Mouse (Mus musculus) lung, adult 2 months (tissue): ENCODE results near the gene Gm45140. TPM values are rescaled to one million over a fixed set of nuclear protein-coding genes. Genes with fewer than 3 reads are reported as not detected.

ENCODE experiments used
- DNase-seq: peaks from one replicate; pipeline ENCODE4 v3.0.0; 2022
- H3K4me1 ChIP-seq: fragments of 200-500 bp; 2 replicates; pipeline ENCODE4 v1.6.1; 2011; ENCODE audit warnings: low read length; ENCODE audit not compliant: control insufficient read depth, insufficient read depth
- H3K4me3 ChIP-seq: fragments of 200-500 bp; replicated peaks from 2 replicates; pipeline ENCODE3; 2011; ENCODE audit warnings: low read depth, mild to moderate bottlenecking, control low read depth, low read length; ENCODE audit errors: extremely low read depth
- CTCF ChIP-seq: fragments of 200-500 bp; IDR thresholded peaks from 2 replicates; pipeline ENCODE4 v1.5.1; 2011; ENCODE audit warnings: mild to moderate bottlenecking, low read length, control low read depth; ENCODE audit not compliant: insufficient read depth
- POLR2A ChIP-seq: fragments of 200-500 bp; IDR thresholded peaks from 2 replicates; pipeline ENCODE4 v1.6.1; 2011; ENCODE audit warnings: low read depth, mild to moderate bottlenecking, control low read depth, low read length, borderline replicate concordance; ENCODE audit errors: extremely low read depth
- WGBS: fragments of 180-500 bp; shearing (Covaris S2); methylation state at CpG from one replicate; pipeline ENCODE4 v1.1.7; 2018; 5-methylcytosine and 5-hydroxymethylcytosine counted together
- polyA plus RNA-seq: library from polyadenylated mRNA; depleted of rRNA; stranded (reverse); fragments of >200 nt; gene quantifications from 2 replicates; pipeline ENCODE4 v1.2.3, GENCODE M21; 2012

Gene Gm45140
- polyA plus RNA-seq, 1 experiment = 0.47 TPM

DNA sequence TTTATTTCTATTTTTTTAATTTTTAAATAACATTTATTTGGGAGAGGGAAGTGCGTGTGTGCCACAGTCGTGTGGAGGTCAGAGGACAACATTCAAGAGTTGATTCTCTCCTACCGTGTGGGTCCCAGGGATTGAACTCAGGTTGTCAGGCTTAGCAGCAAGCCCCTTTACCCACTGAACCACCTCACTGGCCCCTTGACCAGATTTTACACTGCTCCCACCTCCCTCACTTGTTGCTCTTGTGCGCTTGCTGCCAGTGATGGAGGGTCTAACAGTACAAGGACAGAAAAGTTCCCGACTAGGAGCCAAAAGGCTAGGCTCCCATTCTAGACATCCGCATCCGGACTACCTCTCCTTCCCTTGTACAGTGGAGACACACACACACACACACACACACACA is 30.1 kb downstream of the Gm45140 start:
- WGBS = 82% methylated on average over 7 of the region's 7 CpGs
- no peak for DNase-seq
- TF ChIP-seq CTCF (no peak), POLR2A (no peak)
- Histone ChIP-seq H3K4me1 (peaks cover 10% of the 10 kb centered on the region), H3K4me3 (no peak overlapping the region)

DNA sequence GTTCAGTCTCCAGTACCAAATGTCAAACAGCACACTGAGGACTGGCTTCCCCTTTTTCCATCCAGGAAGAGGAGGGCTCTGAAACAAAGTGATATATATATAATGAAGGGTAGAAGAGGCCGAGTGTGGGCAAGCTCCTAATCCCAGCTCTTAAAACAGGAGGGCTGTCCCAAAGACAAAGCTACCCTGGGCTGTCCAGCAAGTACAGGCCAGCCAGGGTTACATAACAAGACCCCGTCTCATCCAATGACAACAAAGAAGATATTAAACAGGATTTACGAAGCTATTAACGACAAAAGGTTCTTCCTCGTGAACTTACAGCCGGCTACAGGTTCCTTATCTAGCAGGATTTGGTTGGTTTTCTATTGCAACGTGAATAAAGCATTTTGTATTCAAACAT is 30.7 kb downstream of the Gm45140 start:
- DNase-seq = no peak
- Histone ChIP-seq H3K4me1 (peaks cover 9% of the 10 kb centered on the region), H3K4me3 (no peak overlapping the region)
- TF ChIP-seq POLR2A (no peak), CTCF (no peak)
- 70% methylated on average over 7 of the region's 7 CpGs for WGBS

DNA sequence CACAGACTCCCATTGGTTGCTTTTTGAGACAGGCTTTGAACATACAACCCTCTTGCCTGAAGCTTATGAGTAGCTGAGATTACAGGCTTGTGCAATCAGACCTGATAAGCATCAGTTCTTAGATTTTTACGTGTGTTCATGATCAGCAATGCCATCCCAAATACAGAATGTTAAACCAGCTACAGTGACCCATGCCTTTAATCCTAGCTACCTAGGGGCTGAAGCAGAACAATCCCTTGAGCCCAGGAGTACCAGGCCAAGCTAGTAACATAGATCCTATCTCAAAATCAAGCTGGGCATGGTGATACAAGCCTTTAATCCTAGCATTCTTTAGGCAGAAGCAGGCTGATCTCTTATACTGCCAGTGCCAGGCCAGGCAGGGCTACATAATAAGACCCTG is 31.6 kb downstream of the Gm45140 start:
- Histone ChIP-seq H3K4me1 (peaks cover 3% of the 10 kb centered on the region), H3K4me3 (no peak overlapping the region)
- TF ChIP-seq CTCF (no peak), POLR2A (no peak)
- no peak for DNase-seq
- WGBS = 64% methylated on average over 1 of the region's 1 CpGs

DNA sequence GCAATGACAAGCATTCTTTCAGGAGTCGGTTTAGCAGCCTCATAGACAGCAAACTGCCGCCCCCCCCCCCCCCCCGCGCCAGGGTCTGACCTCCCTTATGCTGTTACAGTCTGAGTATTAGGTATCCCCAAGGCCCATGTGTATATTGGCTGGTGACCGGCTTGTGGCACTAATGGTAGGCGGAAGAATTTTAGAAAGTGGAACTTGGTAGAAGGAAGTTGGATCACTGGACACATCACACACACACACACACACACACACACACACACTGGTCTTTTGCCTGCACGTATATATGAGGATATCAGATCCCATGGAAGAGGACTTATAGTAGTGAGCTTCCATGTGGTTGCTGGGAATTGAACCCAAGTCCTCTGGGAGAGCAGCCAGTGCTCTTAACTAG is 33.1 kb downstream of the Gm45140 start:
- no peak overlapping the region for H3K4me3 ChIP-seq
- TF ChIP-seq CTCF (no peak), POLR2A (no peak)
- no peak for DNase-seq
- peaks cover 3% of the 10 kb centered on the region for H3K4me1 ChIP-seq
- 91% methylated on average over 7 of the region's 7 CpGs for WGBS

DNA sequence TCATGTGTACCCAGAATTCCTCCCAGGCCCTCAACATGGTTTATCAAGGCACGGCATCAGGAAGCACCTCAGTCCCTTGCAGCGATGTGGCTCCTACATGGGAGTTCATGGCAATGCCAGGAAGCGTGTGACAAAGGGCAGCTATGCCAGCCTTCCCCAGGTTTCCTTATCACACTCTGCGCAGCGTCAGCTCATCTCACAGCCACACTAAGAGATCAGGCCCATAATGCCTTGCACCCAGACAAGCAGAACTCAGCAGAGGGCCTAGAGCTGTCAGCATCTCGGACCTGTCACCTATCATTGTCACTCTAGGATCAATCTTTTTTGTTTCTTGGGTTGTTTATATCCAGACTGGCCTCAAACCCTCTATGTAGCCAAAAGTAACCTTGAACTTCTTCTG is 36.0 kb downstream of the Gm45140 start:
- 80% methylated on average over 6 of the region's 6 CpGs for WGBS
- no peak overlapping the region for H3K4me3 ChIP-seq
- H3K4me1 ChIP-seq = no peaks in the 10 kb centered on the region
- TF ChIP-seq CTCF = no peak
- no peak for TF ChIP-seq POLR2A
- no peak for DNase-seq

DNA sequence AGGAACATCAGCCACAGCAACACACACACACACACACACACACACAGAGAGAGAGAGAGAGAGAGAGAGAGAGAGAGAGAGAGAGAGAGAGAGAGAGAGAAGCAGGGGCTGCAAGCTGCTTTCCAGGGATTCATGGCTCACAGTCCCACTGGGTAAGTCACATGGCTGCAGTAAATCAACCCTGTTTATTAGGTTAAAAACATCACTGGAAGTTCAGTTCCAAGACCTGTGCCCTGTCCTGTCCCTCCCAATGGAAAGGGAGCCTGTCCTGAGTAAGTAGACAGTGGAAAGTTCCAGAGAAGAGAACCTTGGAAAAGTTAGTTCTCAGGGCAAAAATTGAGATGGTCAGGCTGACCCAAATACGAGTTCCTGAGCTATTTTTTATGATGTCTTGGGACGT is 38.3 kb downstream of the Gm45140 start:
- 30% methylated on average over 2 of the region's 2 CpGs for WGBS
- DNase-seq = no peak
- no peak overlapping the region for H3K4me3 ChIP-seq
- H3K4me1 ChIP-seq = no peaks in the 10 kb centered on the region
- no peak for TF ChIP-seq POLR2A

DNA sequence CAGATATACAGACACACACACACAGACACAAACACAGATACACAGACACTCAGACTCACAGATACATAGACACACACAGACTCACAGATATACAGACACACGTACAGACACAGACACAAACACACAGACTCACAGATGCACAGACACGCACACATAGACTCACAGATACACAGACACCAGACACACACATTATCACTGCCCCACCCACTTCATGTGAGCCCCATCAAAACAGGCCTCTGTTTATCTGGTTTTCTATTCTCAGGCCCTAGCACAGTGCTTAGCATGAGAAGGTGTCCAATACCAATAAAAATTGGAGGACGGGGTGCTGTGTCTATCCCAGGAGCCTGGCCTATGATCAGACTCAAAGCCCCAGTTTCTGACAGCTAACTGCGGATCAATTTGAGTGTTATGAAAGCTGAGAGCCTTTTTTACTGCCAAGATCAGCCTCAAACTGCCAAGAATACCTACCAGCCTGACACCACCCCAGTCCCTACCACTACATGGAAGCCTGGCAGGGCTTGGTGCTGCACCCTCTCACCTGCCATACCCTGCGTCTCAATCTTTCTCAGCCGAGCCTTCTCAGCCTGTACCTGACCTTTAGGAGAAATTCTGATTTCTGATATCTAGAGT is 39.2 kb downstream of the Gm45140 start:
- no peaks in the 10 kb centered on the region for H3K4me1 ChIP-seq
- no peak overlapping the region for H3K4me3 ChIP-seq
- TF ChIP-seq POLR2A (no peak), CTCF (no peak)
- DNase-seq = no peak
- WGBS = 81% methylated on average over 6 of the region's 6 CpGs

DNA sequence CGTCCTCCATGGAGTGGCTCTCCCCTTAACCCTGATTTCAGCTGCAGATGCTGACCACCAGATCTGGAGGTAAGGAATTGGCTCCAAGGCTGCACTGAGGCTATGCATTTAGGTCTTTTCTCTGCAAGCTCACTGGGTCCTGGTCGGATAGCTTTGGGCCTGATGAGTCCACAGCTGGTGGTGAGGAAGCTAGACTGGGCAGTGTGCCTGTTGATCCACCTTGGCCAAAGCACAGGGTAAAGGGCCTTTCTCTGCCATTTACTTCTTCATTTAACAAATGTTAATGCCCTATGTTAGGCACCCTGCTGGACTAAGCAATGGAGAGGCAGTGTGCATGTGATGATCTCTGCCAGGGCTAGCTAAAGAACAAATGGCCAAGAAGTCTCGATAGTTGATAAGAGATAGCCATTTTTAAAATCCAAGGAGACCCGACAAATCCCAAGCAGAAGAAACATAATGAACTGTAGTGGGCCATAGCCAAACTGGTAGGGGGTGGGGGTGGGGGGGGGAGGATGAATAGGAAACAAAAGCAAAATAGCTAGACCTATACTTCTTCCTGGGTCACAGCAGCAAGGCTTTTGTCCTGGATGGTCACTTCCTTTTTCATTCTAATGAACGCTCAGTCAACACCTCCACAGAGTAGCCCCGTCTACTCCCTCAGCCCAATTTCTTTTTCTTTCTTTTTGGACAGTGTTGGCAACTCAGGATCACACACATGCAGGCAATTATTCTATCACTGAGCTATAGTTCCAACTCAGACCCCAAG is 40.0 kb downstream of the Gm45140 start:
- TF ChIP-seq CTCF (no peak), POLR2A (no peak)
- peaks cover 4% of the 10 kb centered on the region for H3K4me1 ChIP-seq
- WGBS = 66% methylated on average over 6 of the region's 6 CpGs
- DNase-seq = no peak
- H3K4me3 ChIP-seq = no peak overlapping the region

DNA sequence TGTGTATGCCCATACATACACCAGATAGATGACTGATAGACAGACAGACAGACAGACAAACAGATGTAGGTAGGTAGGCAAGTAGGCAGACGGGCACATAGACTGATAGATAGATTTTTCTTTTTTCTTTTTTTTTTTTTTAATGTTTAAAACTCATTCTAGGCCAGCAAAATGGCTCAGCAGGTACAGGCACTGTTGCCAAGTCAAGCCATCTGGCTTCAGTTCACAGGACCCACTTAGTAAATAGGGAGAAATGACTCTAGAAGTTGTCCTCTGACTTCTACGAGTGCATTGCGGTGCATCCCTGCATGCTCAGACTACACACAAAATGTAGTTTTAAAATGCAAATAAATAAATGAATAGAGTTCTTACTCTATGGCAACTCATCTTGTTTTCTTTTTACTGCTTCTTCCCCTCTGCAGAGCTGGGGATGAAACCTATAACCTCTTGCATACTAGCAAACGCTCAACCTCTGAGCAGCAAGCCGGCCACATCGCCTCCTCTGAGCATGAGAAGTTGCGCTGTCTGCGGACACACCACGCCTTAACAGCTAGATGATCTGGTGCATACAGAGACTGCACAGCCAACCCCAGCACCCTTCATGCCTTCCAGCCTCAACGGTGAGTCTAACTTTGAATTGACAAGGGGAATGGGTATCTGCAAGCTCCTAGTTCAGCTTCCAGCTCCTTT is 41.6 kb downstream of the Gm45140 start:
- DNase-seq = no peak
- no peak overlapping the region for H3K4me3 ChIP-seq
- peaks cover 7% of the 10 kb centered on the region for H3K4me1 ChIP-seq
- 92% methylated on average over 10 of the region's 10 CpGs for WGBS
- no peak for TF ChIP-seq CTCF
- TF ChIP-seq POLR2A = no peak

DNA sequence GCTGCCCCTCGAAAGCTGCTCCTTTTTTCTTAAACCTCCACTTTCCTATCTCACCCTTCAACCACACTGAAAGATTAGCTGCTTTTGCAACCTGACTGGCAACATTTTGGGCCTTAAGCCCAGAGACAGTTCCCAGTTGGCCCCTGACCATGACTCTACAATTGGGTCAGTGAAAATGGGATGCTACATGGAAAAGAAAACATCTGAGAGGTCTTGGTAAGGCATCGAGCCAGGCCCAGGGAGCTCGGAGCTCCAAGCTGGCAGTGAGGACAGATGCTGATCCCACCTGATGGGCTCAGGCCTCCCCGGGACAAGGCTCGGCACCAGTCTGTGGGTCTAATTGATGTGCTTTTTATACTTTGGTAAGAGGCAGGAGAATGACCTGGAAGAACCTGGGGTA is 43.8 kb downstream of the Gm45140 start:
- TF ChIP-seq CTCF = no peak
- TF ChIP-seq POLR2A = no peak
- 88% methylated on average over 5 of the region's 5 CpGs for WGBS
- DNase-seq = no peak

More for the DNA sequence above, 43.8 kb downstream of the Gm45140 start:
- Histone ChIP-seq H3K4me1 (peaks cover 11% of the 10 kb centered on the region), H3K4me3 (no peak overlapping the region)
